Mouse (Mus musculus) hindbrain, embryonic 16.5 days (tissue): ENCODE results near the gene Gm45785. TPM values are rescaled to one million over a fixed set of nuclear protein-coding genes. Genes with fewer than 3 reads are reported as not detected.

Source experiments
- ATAC-seq: fragments of 200-750 bp; cut with Nextera tagmentation; 2 replicates; pipeline ENCODE4 v1.8.0; 2017; ENCODE audit warnings: moderate TSS enrichment, moderate library complexity
- H3K27ac ChIP-seq: fragments of 300-500 bp; sonication (generic); 2 replicates; pipeline ENCODE4 v1.5.1; 2014; ENCODE audit warnings: low read depth, mild to moderate bottlenecking, control low read depth, low read length, moderate library complexity
- H3K27me3 ChIP-seq: fragments of 300-500 bp; sonication (generic); replicated peaks from 2 replicates; pipeline ENCODE4 v1.6.1; 2014; ENCODE audit warnings: low read length; ENCODE audit not compliant: control insufficient read depth, insufficient read depth
- H3K36me3 ChIP-seq: fragments of 300-500 bp; sonication (generic); 2 replicates; pipeline ENCODE4 v1.6.1; 2014; ENCODE audit warnings: mild to moderate bottlenecking, low read length, moderate library complexity, mixed read lengths; ENCODE audit not compliant: control insufficient read depth, insufficient read depth
- H3K4me1 ChIP-seq: fragments of 300-500 bp; sonication (generic); 2 replicates; pipeline ENCODE4 v1.6.1; 2014; ENCODE audit warnings: low read depth, low read length; ENCODE audit not compliant: control insufficient read depth, insufficient read depth
- H3K4me2 ChIP-seq: fragments of 300-500 bp; sonication (generic); 2 replicates; pipeline ENCODE4 v1.6.1; 2014; ENCODE audit warnings: mild to moderate bottlenecking, low read length, control low read depth, moderate library complexity
- H3K4me3 ChIP-seq: fragments of 300-500 bp; sonication (generic); 2 replicates; pipeline ENCODE4 v1.5.1; 2014; ENCODE audit warnings: mild to moderate bottlenecking, low read length, control low read depth, moderate library complexity
- H3K9ac ChIP-seq: fragments of 300-500 bp; sonication (generic); 2 replicates; pipeline ENCODE4 v1.6.1; 2014; ENCODE audit warnings: low read depth, mild to moderate bottlenecking, control low read depth, low read length, moderate library complexity
- H3K9me3 ChIP-seq: fragments of 300-500 bp; sonication (generic); 2 replicates; pipeline ENCODE4 v1.6.1; 2014; ENCODE audit warnings: mild to moderate bottlenecking, low read length, moderate library complexity; ENCODE audit not compliant: control insufficient read depth
- WGBS: fragments of 180-500 bp; shearing (Covaris S2); extraction: QIAGEN DNeasy Blood & Tissue Kit; methylation state at CpG from one replicate; pipeline ENCODE4 v1.1.7; 2014; 5-methylcytosine and 5-hydroxymethylcytosine counted together
- polyA plus RNA-seq: library from polyadenylated mRNA; unstranded; fragments of >200 nt; fragmentation: Nextera tagmentation; extraction: Ambion mirVana; gene quantifications from 2 replicates; pipeline ENCODE4 v1.2.1, GENCODE M21; 2015

Gm45785 gene
- 0.19 TPM in 1 of 2 replicates, not detected in the other for polyA plus RNA-seq

DNA sequence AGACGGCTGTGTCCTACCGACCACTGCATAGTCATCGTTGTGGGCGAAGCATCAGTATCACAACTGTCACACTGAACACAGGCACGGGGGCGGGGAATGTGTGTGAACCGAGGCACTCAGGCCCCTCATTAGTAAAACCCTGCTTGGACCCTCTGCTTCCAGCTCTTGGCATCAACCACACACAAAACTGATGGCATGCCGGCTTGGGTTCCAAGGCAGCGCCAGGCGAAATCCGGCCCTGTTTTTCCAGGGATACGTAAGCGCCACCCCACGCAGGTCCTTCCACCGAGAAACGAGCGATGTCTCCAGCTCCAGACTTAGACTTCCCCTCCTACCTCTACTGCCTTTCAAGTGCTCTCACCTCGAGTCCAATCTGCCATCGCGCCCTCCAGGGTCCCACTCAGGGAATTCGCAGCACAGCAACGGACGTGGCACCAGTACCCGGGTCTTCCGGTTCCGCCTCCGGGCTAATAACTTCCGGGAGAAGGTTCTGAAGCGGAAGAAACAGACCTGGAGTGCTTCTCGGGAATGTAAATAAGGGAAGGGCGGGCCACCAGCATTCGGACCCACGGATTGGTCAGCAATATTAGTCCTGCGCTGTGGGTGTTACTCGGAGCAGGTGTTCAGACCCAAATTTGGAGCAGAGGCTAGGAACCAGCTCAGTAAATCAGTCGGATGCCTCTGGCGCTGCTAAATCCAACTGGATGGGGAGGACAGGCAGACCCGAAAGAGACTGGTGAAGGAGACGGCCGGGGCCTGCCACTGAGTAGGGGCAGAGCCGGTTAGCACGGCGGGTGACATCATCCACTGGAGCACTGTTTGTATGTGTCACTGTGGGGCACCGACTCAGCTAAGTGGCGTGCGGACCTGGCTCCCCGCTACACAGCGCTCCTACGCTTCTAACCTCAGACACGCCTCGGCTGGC lies at the start of gene Gm45785:
Gene Gm45785 (minus strand): TSS at position 472 of the 925 bp plus-strand sequence.
- peak within 1 kb of the TSS; percentile 89 for H3K4me3 ChIP-seq
- H3K36me3 ChIP-seq = peaks cover 30% of the 10 kb centered on the region
- peak within 1 kb of the TSS; percentile 95 for H3K27ac ChIP-seq
- peak; percentile 83 for ATAC-seq
- no peaks in the 10 kb centered on the region for H3K27me3 ChIP-seq
- no peaks in the 10 kb centered on the region for H3K9me3 ChIP-seq
- peak within 1 kb of the TSS; percentile 91 for H3K9ac ChIP-seq
- peak within 1 kb of the TSS; percentile 97 for H3K4me2 ChIP-seq
- 2% methylated on average over 51 of the region's 51 CpGs for WGBS
- H3K4me1 ChIP-seq = peaks cover 29% of the 10 kb centered on the region

DNA sequence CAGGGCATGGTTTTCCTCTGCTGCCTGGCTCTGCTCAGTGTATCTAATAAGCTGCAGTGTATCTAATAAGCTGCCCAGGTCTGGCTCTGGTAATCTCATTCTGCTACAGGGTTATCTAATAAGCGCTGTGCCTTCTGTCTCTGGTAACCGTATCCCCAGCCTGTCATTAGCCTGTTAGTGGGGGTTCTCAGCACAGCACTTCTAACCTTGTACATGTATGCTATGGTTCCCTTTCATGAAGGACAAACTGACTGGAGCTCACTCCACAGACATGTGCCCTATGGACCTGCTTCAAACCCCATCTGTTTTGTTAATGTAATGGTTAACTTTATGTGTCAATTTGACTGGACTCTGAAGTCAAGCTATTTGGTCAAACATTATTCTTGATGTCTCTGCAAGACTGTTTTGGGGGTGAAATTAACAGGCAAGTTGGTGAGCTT lies 49.5 kb upstream of the Gm45785 start:
- H3K4me3 ChIP-seq = no peak overlapping the region
- H3K27me3 ChIP-seq = peaks cover 2% of the 10 kb centered on the region; the same call in 1 of the 2 replicates
- no peak overlapping the region for H3K4me2 ChIP-seq
- 84% methylated on average over 2 of the region's 2 CpGs for WGBS
- no peak overlapping the region for H3K27ac ChIP-seq
- H3K4me1 ChIP-seq = peaks cover 5% of the 10 kb centered on the region
- H3K36me3 ChIP-seq = no peaks in the 10 kb centered on the region
- ATAC-seq = no peak
- H3K9ac ChIP-seq = no peak overlapping the region
- no peaks in the 10 kb centered on the region for H3K9me3 ChIP-seq

DNA sequence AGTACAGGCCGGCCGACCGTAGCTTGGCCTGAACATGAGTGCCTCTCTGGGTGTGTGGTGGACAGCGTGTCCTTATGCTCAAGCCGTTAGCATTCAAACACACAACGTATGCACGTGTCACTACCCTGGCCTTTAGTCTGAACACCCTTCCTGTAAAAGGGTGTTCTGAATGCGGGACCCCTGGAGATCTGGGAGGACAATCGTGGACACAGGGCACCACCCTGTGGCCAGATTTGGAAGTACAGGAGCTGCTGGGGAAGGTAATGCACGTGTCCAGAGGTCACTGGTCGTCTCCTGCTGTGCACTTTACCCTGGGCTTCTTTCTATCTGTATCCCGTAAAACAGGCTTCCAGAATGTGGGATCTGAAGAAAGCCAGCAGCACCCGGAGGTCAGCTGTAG lies 47.1 kb upstream of the Gm45785 start:
- H3K4me3 ChIP-seq = no peak overlapping the region
- no peak overlapping the region for H3K4me2 ChIP-seq
- H3K27ac ChIP-seq = no peak overlapping the region
- no peaks in the 10 kb centered on the region for H3K27me3 ChIP-seq
- no peaks in the 10 kb centered on the region for H3K9me3 ChIP-seq
- H3K4me1 ChIP-seq = no peaks in the 10 kb centered on the region
- peak overlapping the region; percentile 36; the same call in 1 of the 2 replicates for H3K9ac ChIP-seq
- ATAC-seq = peak; percentile 37
- 25% methylated on average over 13 of the region's 13 CpGs for WGBS
- peaks cover 9% of the 10 kb centered on the region for H3K36me3 ChIP-seq

DNA sequence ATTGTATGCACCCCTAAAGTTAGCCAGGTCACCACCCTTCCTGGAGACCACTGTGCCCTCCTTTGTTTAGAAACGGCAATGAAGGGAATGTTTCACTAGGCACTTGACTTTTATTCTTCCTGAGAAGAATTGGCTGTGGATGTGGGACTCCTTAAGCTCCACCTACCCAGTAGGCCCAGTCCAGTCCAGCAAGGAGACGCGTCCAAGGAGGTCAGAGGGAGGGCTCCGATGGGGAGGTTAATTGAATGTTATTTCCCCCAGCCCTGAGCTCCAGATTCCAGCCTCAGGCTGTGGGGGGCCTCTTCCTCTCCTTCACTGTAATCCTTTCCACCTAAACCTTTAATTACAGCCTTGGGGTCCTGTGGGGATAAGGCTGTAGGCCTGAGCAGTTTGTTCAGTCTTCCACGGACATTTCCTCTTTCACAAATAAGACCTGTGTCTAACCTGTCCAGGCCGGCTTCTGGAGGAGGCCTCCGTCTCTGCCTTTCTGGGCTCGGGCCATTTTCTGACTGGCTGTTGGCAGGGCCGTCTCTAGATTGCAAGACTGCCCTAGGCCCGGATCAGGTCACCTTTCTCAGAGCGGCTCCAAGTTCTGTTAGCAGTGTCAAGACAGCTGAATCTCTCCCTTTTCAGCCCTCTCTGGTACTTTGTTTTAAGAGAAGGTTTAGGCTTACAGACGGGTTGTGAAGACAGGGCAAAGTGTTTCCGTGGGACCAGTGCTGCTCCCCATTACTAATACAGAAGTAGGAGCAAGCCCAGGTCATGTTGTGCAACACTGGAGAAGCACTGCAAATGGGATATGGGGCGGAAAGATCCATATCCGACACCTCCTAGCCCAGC lies 46.1 kb upstream of the Gm45785 start:
- peaks cover 18% of the 10 kb centered on the region for H3K36me3 ChIP-seq
- H3K9ac ChIP-seq = no peak overlapping the region
- no peaks in the 10 kb centered on the region for H3K9me3 ChIP-seq
- no peak overlapping the region for H3K4me3 ChIP-seq
- no peaks in the 10 kb centered on the region for H3K4me1 ChIP-seq
- no peak overlapping the region for H3K27ac ChIP-seq
- H3K4me2 ChIP-seq = no peak overlapping the region
- H3K27me3 ChIP-seq = no peaks in the 10 kb centered on the region
- 81% methylated on average over 15 of the region's 15 CpGs for WGBS
- no peak for ATAC-seq

DNA sequence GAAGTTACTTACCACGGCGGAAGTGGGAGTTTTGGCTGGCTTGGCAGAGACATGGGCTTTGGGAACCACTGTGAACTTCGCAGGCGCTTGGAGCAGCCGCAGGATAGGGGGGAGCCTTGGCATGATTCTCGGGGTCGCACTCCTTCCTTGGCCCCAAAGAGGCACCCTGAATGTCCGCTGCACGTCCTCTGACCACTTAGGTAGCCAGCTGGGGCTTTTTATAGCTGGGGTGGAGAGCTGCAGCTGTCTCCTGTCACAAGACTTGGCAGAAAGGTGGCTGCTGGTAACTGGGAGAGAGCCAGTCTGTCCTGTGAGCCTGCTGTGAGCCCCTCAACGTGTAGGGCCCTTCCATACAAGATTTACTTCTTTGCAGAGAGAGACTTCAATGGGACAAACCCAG lies 44.1 kb upstream of the Gm45785 start, which contains the start of gene Cox8b:
Gene Cox8b (minus strand): TSS at position 227 of the 400 bp plus-strand sequence.
- H3K9ac ChIP-seq = no peak within 1 kb of the TSS
- H3K27ac ChIP-seq = no peak within 1 kb of the TSS
- ATAC-seq = no peak
- H3K27me3 ChIP-seq = no peaks in the 10 kb centered on the region
- H3K36me3 ChIP-seq = peaks cover 22% of the 10 kb centered on the region
- H3K4me1 ChIP-seq = no peaks in the 10 kb centered on the region
- WGBS = 78% methylated on average over 10 of the region's 10 CpGs
- H3K9me3 ChIP-seq = no peaks in the 10 kb centered on the region
- no peak within 1 kb of the TSS for H3K4me2 ChIP-seq
- H3K4me3 ChIP-seq = no peak within 1 kb of the TSS

DNA sequence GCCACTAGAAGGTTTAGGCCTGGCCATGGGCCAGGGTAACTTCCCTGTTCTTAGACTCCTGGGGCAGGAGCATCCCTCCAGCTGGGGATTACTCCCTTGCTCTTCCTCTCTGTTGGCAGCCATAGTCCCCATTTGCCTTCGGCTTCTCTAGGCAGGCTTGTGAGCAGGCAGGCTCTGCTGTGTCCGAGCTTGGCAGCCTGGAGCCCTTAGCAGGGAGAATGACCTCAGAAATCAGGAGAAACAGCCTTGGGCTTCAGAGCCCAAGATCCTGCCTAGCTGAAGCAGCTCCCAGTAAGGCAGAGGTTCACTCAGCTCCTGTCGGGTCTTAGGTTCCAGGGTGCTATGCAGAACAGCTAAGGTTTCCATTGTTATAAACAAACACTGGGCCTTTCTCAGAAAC lies 43.0 kb upstream of the Gm45785 start:
- Histone ChIP-seq H3K4me3 (no peak overlapping the region), H3K9me3 (no peaks in the 10 kb centered on the region), H3K9ac (no peak overlapping the region), H3K27ac (no peak overlapping the region), H3K4me2 (no peak overlapping the region), H3K27me3 (no peaks in the 10 kb centered on the region), H3K36me3 (peaks cover 29% of the 10 kb centered on the region), H3K4me1 (no peaks in the 10 kb centered on the region)
- ATAC-seq = no peak
- 73% methylated on average over 3 of the region's 3 CpGs for WGBS

DNA sequence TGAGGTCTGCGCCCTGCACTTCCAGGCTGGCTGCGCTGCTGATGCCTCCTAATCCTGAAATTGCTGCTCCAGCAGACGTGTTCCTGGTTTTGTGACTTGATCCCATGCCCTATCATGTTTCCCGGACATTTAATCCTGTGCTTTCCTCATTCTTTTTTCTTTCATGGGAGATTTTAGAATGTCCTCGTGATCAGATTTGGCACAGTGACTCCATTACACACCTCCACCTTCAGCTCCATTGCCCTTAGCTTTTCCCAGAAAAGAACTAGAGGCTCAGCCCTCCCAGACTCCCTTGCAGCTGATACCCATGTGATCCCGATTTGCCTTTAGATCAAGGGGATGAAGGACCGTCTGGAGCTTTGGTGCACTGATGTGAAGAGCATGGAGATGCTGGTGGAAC lies 41.7 kb upstream of the Gm45785 start:
- 88% methylated on average over 7 of the region's 7 CpGs for WGBS
- no peak overlapping the region for H3K4me3 ChIP-seq
- no peak for ATAC-seq
- no peaks in the 10 kb centered on the region for H3K4me1 ChIP-seq
- H3K4me2 ChIP-seq = no peak overlapping the region
- peaks cover 35% of the 10 kb centered on the region for H3K36me3 ChIP-seq
- H3K27me3 ChIP-seq = no peaks in the 10 kb centered on the region
- H3K9me3 ChIP-seq = no peaks in the 10 kb centered on the region
- H3K27ac ChIP-seq = no peak overlapping the region
- H3K9ac ChIP-seq = no peak overlapping the region

DNA sequence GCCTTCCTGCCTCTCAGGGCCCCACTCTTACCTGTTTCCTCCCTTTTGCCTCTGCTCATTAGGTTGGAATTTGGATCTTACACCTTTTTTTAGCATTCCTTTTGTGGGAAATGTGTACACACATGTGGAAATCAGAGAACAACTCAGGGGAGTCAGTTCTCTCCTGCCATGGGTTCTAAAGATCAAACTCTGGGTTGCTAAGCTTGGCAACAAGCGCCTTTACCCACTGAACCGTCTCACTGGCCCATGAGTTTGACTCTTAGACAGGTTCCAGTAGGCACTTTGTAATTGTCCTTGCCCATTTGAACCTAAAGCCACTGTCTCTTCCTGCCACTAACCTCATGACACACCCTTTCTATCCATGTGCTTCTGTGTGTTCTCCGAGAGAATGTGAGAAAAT lies 38.5 kb upstream of the Gm45785 start:
- no peak for ATAC-seq
- Histone ChIP-seq H3K27me3 (no peaks in the 10 kb centered on the region), H3K27ac (no peak overlapping the region), H3K36me3 (peaks cover 51% of the 10 kb centered on the region), H3K9me3 (no peaks in the 10 kb centered on the region), H3K9ac (no peak overlapping the region), H3K4me3 (no peak overlapping the region), H3K4me2 (no peak overlapping the region), H3K4me1 (no peaks in the 10 kb centered on the region)
- 96% methylated on average over 3 of the region's 3 CpGs for WGBS

DNA sequence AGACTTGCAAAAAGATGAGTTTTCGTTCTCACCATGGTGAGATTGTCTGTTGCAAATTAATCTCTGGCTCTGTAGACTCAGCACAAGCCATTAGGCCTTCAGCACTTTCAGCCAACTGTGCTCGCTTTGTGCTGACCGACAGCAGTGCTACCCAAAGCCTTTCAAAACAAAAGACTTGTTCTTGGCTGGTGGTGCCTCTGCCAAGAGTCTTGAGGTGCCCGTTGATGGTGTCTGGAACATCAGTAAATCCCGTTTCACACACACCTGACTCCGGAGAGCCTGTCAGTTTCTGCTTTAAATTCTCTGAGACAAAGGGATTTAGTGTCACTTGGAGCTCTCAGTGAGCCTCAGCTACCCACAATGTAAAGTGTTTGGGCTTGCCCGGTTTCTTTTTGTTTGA lies 37.9 kb upstream of the Gm45785 start:
- H3K4me3 ChIP-seq = no peak overlapping the region
- H3K36me3 ChIP-seq = peaks cover 53% of the 10 kb centered on the region
- no peak overlapping the region for H3K9ac ChIP-seq
- no peaks in the 10 kb centered on the region for H3K4me1 ChIP-seq
- H3K4me2 ChIP-seq = no peak overlapping the region
- H3K9me3 ChIP-seq = no peaks in the 10 kb centered on the region
- WGBS = 87% methylated on average over 7 of the region's 7 CpGs
- ATAC-seq = no peak
- H3K27ac ChIP-seq = no peak overlapping the region
- no peaks in the 10 kb centered on the region for H3K27me3 ChIP-seq
